Mouse (Mus musculus) v-Abl transformed pro-B cells (cell line): ENCODE data around the gene Kcnj14.

Source experiments
- in situ Hi-C, 2 experiments: fragments of 400-800 bp; cut with MboI; formaldehyde crosslinking; loops; one replicate each; pipeline ENCODE4 v1.15.1; 2025; ENCODE audit not compliant: unreplicated experiment in 2 of 2

The Kcnj14 gene

GRCm38 (mm10) chr7:45775237-45775636 lies 49.3 kb downstream of the Kcnj14 start:
- in situ Hi-C loops, result no loop called here

- in situ Hi-C loops, result no loop called here
Observed at GRCm38 (mm10) chr7:45771101-45771500, 53.5 kb downstream of the Kcnj14 start.

- in situ Hi-C loops, result no loop called here
Observed at GRCm38 (mm10) chr7:45770427-45771082, 54.0 kb downstream of the Kcnj14 start.

- in situ Hi-C loops, result no loop called here
Observed at GRCm38 (mm10) chr7:45767500-45767899, 57.1 kb downstream of the Kcnj14 start.

- in situ Hi-C loops, result no loop called here
Observed at GRCm38 (mm10) chr7:45766764-45767163, 57.8 kb downstream of the Kcnj14 start.
